In the genomic region with DNA sequence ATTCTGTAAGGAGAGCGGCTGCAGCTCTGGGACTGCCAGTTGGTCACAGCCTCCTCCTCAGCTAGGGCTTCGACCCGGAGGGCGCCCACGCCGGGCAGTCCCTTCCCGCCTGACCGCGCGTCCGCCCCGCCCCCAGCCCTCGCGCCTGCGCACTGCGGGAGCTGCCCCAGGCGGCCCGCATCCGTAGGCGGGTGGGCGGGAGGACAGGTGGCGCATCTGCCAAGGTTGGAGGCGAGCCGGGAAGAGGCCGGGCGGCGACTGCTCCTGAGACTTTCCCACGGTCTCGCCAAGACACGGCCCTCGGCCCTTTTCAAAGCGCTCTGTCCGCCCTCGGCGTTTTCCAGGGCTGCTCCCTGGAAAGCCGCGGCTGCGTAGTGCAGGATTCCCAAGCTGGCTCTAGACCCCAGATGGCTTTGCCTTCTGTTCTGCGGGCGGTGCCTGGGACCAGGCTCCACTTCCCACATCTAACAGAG, we compare ENCODE assay signal across 8 mouse cellular contexts. TPM values are rescaled to one million over a fixed set of nuclear protein-coding genes. Genes with fewer than 3 reads are reported as not detected.
A peak's percentile ranks its signal among the peaks of the same experiment; 100 is the strongest.
DNase-seq lines count a peak whose midpoint lies in the region; ATAC-seq lines count a peak whose summit lies in the region.

A gene (minus strand): TSS at position 464 of the 473 bp plus-strand sequence.

- WGBS in embryonic facial prominence, embryonic 14.5 days, result 1% methylated on average over 40 of the region's 40 CpGs
- 2% methylated on average over 40 of the region's 40 CpGs for WGBS in heart, embryonic 11.5 days (ENCODE audit: insufficient replicate concordance)
- WGBS in kidney, embryonic 15.5 days, result under 1% methylated on average over 40 of the region's 40 CpGs
- 3% methylated on average over 40 of the region's 40 CpGs for WGBS in liver, embryonic 12.5 days (ENCODE audit: insufficient replicate concordance)
- under 1% methylated on average over 40 of the region's 40 CpGs for WGBS in neural tube, embryonic 12.5 days

- H3K4me3 ChIP-seq in megakaryocyte, embryonic 14.5 days (replicated peaks), result peak within 1 kb of the TSS; percentile 87
- peak within 1 kb of the TSS; percentile 46 for H3K4me3 ChIP-seq in embryonic facial prominence, embryonic 14.5 days (ENCODE audit: low read depth, low read length)
- peak within 1 kb of the TSS; percentile 56 for H3K4me3 ChIP-seq in heart, embryonic 11.5 days (ENCODE audit: low read depth, low read length)
- H3K4me3 ChIP-seq in kidney, embryonic 15.5 days (replicated peaks), result peak within 1 kb of the TSS; percentile 56
- peak within 1 kb of the TSS; percentile 48 for H3K4me3 ChIP-seq in liver, embryonic 12.5 days
- peak within 1 kb of the TSS; percentile 56 for H3K4me3 ChIP-seq in neural tube, embryonic 12.5 days

- DNase-seq in embryonic facial prominence, embryonic 14.5 days (ENCODE audit: low spot score), result peak; percentile 53
- DNase-seq in thymus, postnatal 25 days, result peak; percentile 22

- H3K4me2 ChIP-seq in embryonic facial prominence, embryonic 14.5 days (ENCODE audit: low read depth, low read length), result peak within 1 kb of the TSS; percentile 68
- H3K4me2 ChIP-seq in heart, embryonic 11.5 days, result peak within 1 kb of the TSS; percentile 87
- H3K4me2 ChIP-seq in kidney, embryonic 15.5 days, result peak within 1 kb of the TSS; percentile 89
- peak within 1 kb of the TSS; percentile 67 for H3K4me2 ChIP-seq in liver, embryonic 12.5 days
- H3K4me2 ChIP-seq in neural tube, embryonic 12.5 days (replicated peaks), result peak within 1 kb of the TSS; percentile 82

- peak within 1 kb of the TSS; percentile 50 for H3K9ac ChIP-seq in embryonic facial prominence, embryonic 14.5 days (ENCODE audit: low read depth, low read length)
- peak within 1 kb of the TSS; percentile 65; the same call in 1 of the 2 replicates for H3K9ac ChIP-seq in heart, embryonic 11.5 days (ENCODE audit: low read depth, low read length)
- H3K9ac ChIP-seq in kidney, embryonic 15.5 days, result peak within 1 kb of the TSS; percentile 49
- no peak within 1 kb of the TSS for H3K9ac ChIP-seq in liver, embryonic 12.5 days
- H3K9ac ChIP-seq in neural tube, embryonic 12.5 days, result peak within 1 kb of the TSS; percentile 64

- ATAC-seq in megakaryocyte, adult 5-6 weeks (ENCODE audit: poor library complexity, severe bottlenecking), result no peak
- ATAC-seq in embryonic facial prominence, embryonic 14.5 days (ENCODE audit: low read depth), result peak; percentile 82
- 0 out of 2 replicates have a peak, but pooled peaks have one; percentile 31 for ATAC-seq in heart, embryonic 11.5 days (replicated peaks; ENCODE audit: insufficient number of reproducible peaks, low FRiP score, low TSS enrichment)
- ATAC-seq in kidney, embryonic 15.5 days (replicated peaks; ENCODE audit: low FRiP score), result peak; percentile 90
- no peak for ATAC-seq in liver, embryonic 12.5 days
- peak; percentile 79 for ATAC-seq in neural tube, embryonic 12.5 days (ENCODE audit: low FRiP score, low read depth)

- no peak within 1 kb of the TSS for H3K27ac ChIP-seq in embryonic facial prominence, embryonic 14.5 days (replicated peaks; ENCODE audit: low read depth, low read length)
- H3K27ac ChIP-seq in heart, embryonic 11.5 days (ENCODE audit: low read depth, low read length), result no peak within 1 kb of the TSS
- no peak within 1 kb of the TSS for H3K27ac ChIP-seq in kidney, embryonic 15.5 days
- no peak within 1 kb of the TSS for H3K27ac ChIP-seq in liver, embryonic 12.5 days
- peak within 1 kb of the TSS; percentile 37; the same call in 1 of the 2 replicates for H3K27ac ChIP-seq in neural tube, embryonic 12.5 days

- H3K27me3 ChIP-seq in megakaryocyte, embryonic 14.5 days (replicated peaks), result peaks cover 68% of the 10 kb centered on the region
- peaks cover 36% of the 10 kb centered on the region for H3K27me3 ChIP-seq in embryonic facial prominence, embryonic 14.5 days (replicated peaks; ENCODE audit: control insufficient read depth, insufficient read depth, low read length)
- peaks cover 51% of the 10 kb centered on the region for H3K27me3 ChIP-seq in heart, embryonic 11.5 days (ENCODE audit: control insufficient read depth, insufficient read depth, low read length)
- peaks cover 64% of the 10 kb centered on the region for H3K27me3 ChIP-seq in kidney, embryonic 15.5 days
- peaks cover 78% of the 10 kb centered on the region for H3K27me3 ChIP-seq in liver, embryonic 12.5 days (replicated peaks)
- peaks cover 36% of the 10 kb centered on the region for H3K27me3 ChIP-seq in neural tube, embryonic 12.5 days (replicated peaks)

- peaks cover 14% of the 10 kb centered on the region for H3K4me1 ChIP-seq in megakaryocyte, embryonic 14.5 days
- H3K4me1 ChIP-seq in embryonic facial prominence, embryonic 14.5 days (ENCODE audit: control insufficient read depth, insufficient read depth, low read length), result 0 out of 2 replicates have a peak, but pooled peaks cover 3% of the 10 kb centered on the region
- H3K4me1 ChIP-seq in heart, embryonic 11.5 days (ENCODE audit: control insufficient read depth, insufficient read depth, low read length), result peaks cover 2% of the 10 kb centered on the region; the same call in 1 of the 2 replicates
- H3K4me1 ChIP-seq in kidney, embryonic 15.5 days, result peaks cover 13% of the 10 kb centered on the region
- 0 out of 2 replicates have a peak, but pooled peaks cover 7% of the 10 kb centered on the region for H3K4me1 ChIP-seq in liver, embryonic 12.5 days
- peaks cover 7% of the 10 kb centered on the region; the same call in 1 of the 2 replicates for H3K4me1 ChIP-seq in neural tube, embryonic 12.5 days

- H3K36me3 ChIP-seq in megakaryocyte, embryonic 14.5 days (replicated peaks; ENCODE audit: low read length), result no peaks in the 10 kb centered on the region
- H3K36me3 ChIP-seq in embryonic facial prominence, embryonic 14.5 days (ENCODE audit: control insufficient read depth, insufficient read depth, low read length), result no peaks in the 10 kb centered on the region
- H3K36me3 ChIP-seq in heart, embryonic 11.5 days (ENCODE audit: control insufficient read depth, insufficient read depth, low read length), result no peaks in the 10 kb centered on the region
- no peaks in the 10 kb centered on the region for H3K36me3 ChIP-seq in kidney, embryonic 15.5 days
- no peaks in the 10 kb centered on the region for H3K36me3 ChIP-seq in liver, embryonic 12.5 days
- no peaks in the 10 kb centered on the region for H3K36me3 ChIP-seq in neural tube, embryonic 12.5 days

- peaks cover 9% of the 10 kb centered on the region for H3K9me3 ChIP-seq in megakaryocyte, embryonic 14.5 days
- H3K9me3 ChIP-seq in embryonic facial prominence, embryonic 14.5 days (ENCODE audit: control insufficient read depth, low read length), result no peaks in the 10 kb centered on the region
- no peaks in the 10 kb centered on the region; the same call in 1 of the 2 replicates for H3K9me3 ChIP-seq in heart, embryonic 11.5 days (replicated peaks; ENCODE audit: control insufficient read depth, low read length)
- H3K9me3 ChIP-seq in kidney, embryonic 15.5 days (replicated peaks), result no peaks in the 10 kb centered on the region
- H3K9me3 ChIP-seq in liver, embryonic 12.5 days (replicated peaks), result no peaks in the 10 kb centered on the region
- H3K9me3 ChIP-seq in neural tube, embryonic 12.5 days, result no peaks in the 10 kb centered on the region

RNA-seq across cellular contexts. Expression of the gene that starts here (rescaled TPM):
- polyA plus RNA-seq in megakaryocyte, embryonic 14.5 days (2012; ENCODE audit: insufficient read depth, low replicate concordance), result 16.2 TPM in 1 of 2 replicates, not detected in the other
- not detected in 2 replicates for total RNA-seq in megakaryocyte, adult 5-6 weeks (2015)
- not detected in 2 replicates for total RNA-seq in megakaryocyte, adult 5-6 weeks (2017)
- polyA plus RNA-seq in embryonic facial prominence, embryonic 14.5 days (2014; fragmentation: Nextera tagmentation; extraction: Ambion mirVana), result 3.9 and 4.6 TPM in 2 replicates
- polyA plus RNA-seq in heart, embryonic 11.5 days (2014; fragmentation: Nextera tagmentation; extraction: Ambion mirVana), result 1.2 TPM in 2 replicates
- 2.0 and 3.4 TPM in 2 replicates for polyA plus RNA-seq in kidney, embryonic 15.5 days (2015; fragmentation: Nextera tagmentation; extraction: Ambion mirVana)
- polyA plus RNA-seq in liver, embryonic 12.5 days (2016; fragmentation: Nextera tagmentation; extraction: Ambion mirVana), result 0.43 and 1.1 TPM in 2 replicates
- 3.8 and 5.9 TPM in 2 replicates for polyA plus RNA-seq in neural tube, embryonic 12.5 days (2016; fragmentation: Nextera tagmentation; extraction: Ambion mirVana)

Comparison
In these comparisons a context has a peak if more than half of its experiments do, and no peak if none do; other contexts are left out.
1. ATAC-seq: peak in embryonic facial prominence, embryonic 14.5 days (single experiment), heart, embryonic 11.5 days (single experiment), kidney, embryonic 15.5 days (single experiment) and neural tube, embryonic 12.5 days (single experiment); none in megakaryocyte, adult 5-6 weeks (single experiment) and liver, embryonic 12.5 days (single experiment).
2. Peak in every context shown above with its lines, with median percentiles within 50 percentile points of each other: H3K4me3 ChIP-seq and H3K4me2 ChIP-seq.